8 mouse cellular contexts compared by ENCODE assay signal in genomic region chr7:84749434-84750301, GRCm38 (mm10). TPM values are rescaled to one million over a fixed set of nuclear protein-coding genes. Genes with fewer than 3 reads are reported as not detected.
DNase-seq lines count a peak whose midpoint lies in the region; ATAC-seq and TF ChIP-seq lines count a peak whose summit lies in the region.

No protein-coding gene starts in this region.

- no peak for TF ChIP-seq EP300 in ES-Bruce4 (IDR thresholded peaks at IDR 0.05; ENCODE audit: insufficient read depth, low read depth, low read length)

- peak overlapping the region; percentile 76 for H3K4me3 ChIP-seq in ES-Bruce4 (ENCODE audit: low read depth, low read length)
- peak overlapping the region; percentile 53 for H3K4me3 ChIP-seq in forebrain, embryonic 10.5 days
- peak overlapping the region; percentile 57 for H3K4me3 ChIP-seq in heart, embryonic 15.5 days
- peak overlapping the region; percentile 39 for H3K4me3 ChIP-seq in liver, embryonic 12.5 days
- peak overlapping the region; percentile 26 for H3K4me3 ChIP-seq in neural tube, embryonic 12.5 days

- H3K27ac ChIP-seq in ES-Bruce4 (ENCODE audit: insufficient read depth, low read length) = no peak overlapping the region
- peak overlapping the region; percentile 85 for H3K27ac ChIP-seq in forebrain, embryonic 10.5 days
- H3K27ac ChIP-seq in heart, embryonic 15.5 days = no peak overlapping the region; the same call in 1 of the 2 replicates
- H3K27ac ChIP-seq in liver, embryonic 12.5 days = no peak overlapping the region
- no peak overlapping the region for H3K27ac ChIP-seq in neural tube, embryonic 12.5 days

- no peak; the same call in 1 of the 2 replicates for ATAC-seq in heart, embryonic 15.5 days (replicated peaks; ENCODE audit: insufficient number of reproducible peaks, insufficient read depth, low FRiP score, low read depth)
- ATAC-seq in liver, embryonic 12.5 days = peak; percentile 64
- peak; percentile 81 for ATAC-seq in neural tube, embryonic 12.5 days (ENCODE audit: low FRiP score, low read depth)

- peak; percentile 16 for TF ChIP-seq CTCF in ES-Bruce4 (IDR thresholded peaks at IDR 0.05; ENCODE audit: low read depth, low read length)

- H3K9me3 ChIP-seq in ES-Bruce4 (replicated peaks; ENCODE audit: control insufficient read depth, insufficient read depth, low read length, poor library complexity, severe bottlenecking) = no peaks in the 10 kb centered on the region
- no peaks in the 10 kb centered on the region for H3K9me3 ChIP-seq in forebrain, embryonic 10.5 days
- H3K9me3 ChIP-seq in heart, embryonic 15.5 days (replicated peaks) = no peaks in the 10 kb centered on the region
- H3K9me3 ChIP-seq in liver, embryonic 12.5 days (replicated peaks) = no peaks in the 10 kb centered on the region
- no peaks in the 10 kb centered on the region for H3K9me3 ChIP-seq in neural tube, embryonic 12.5 days

- DNase-seq in c-Kit-positive CD71-positive TER-119-negative erythroid progenitor cells, embryonic 14.5 days (ENCODE audit: low read depth) = peak; percentile 53
- peak; percentile 69 for DNase-seq in forebrain, embryonic 10.5 days (ENCODE audit: extremely low spot score, low spot score)
- DNase-seq in kidney, postnatal 14 days = peak; percentile 78
- DNase-seq in testis, postnatal 14 days (ENCODE audit: low spot score) = peak; percentile 76

- WGBS in forebrain, embryonic 10.5 days = 4% methylated on average over 21 of the region's 21 CpGs
- 3% methylated on average over 21 of the region's 21 CpGs for WGBS in heart, embryonic 15.5 days
- WGBS in liver, embryonic 12.5 days (ENCODE audit: insufficient replicate concordance) = 6% methylated on average over 21 of the region's 21 CpGs
- 7% methylated on average over 21 of the region's 21 CpGs for WGBS in neural tube, embryonic 12.5 days

- H3K9ac ChIP-seq in ES-Bruce4 (ENCODE audit: low read depth, poor library complexity, severe bottlenecking) = peak overlapping the region; percentile 74
- peak overlapping the region; percentile 37; the same call in 1 of the 2 replicates for H3K9ac ChIP-seq in heart, embryonic 15.5 days
- H3K9ac ChIP-seq in liver, embryonic 12.5 days = peak overlapping the region; percentile 49
- H3K9ac ChIP-seq in neural tube, embryonic 12.5 days = 0 out of 2 replicates have a peak overlapping the region, but pooled peaks have one; percentile 26

- TF ChIP-seq POLR2A in ES-Bruce4 (IDR thresholded peaks at IDR 0.05; ENCODE audit: insufficient read depth, low read length) = no peak

- H3K27me3 ChIP-seq in ES-Bruce4 (ENCODE audit: control insufficient read depth, insufficient read depth, low read length, poor library complexity, severe bottlenecking) = no peaks in the 10 kb centered on the region
- peaks cover 6% of the 10 kb centered on the region; the same call in 1 of the 2 replicates for H3K27me3 ChIP-seq in forebrain, embryonic 10.5 days (ENCODE audit: poor library complexity, severe bottlenecking)
- no peaks in the 10 kb centered on the region for H3K27me3 ChIP-seq in heart, embryonic 15.5 days
- H3K27me3 ChIP-seq in liver, embryonic 12.5 days (replicated peaks) = peaks cover 31% of the 10 kb centered on the region
- H3K27me3 ChIP-seq in neural tube, embryonic 12.5 days (replicated peaks) = no peaks in the 10 kb centered on the region

- peak overlapping the region; percentile 80 for H3K4me2 ChIP-seq in heart, embryonic 15.5 days
- peak overlapping the region; percentile 72 for H3K4me2 ChIP-seq in liver, embryonic 12.5 days
- H3K4me2 ChIP-seq in neural tube, embryonic 12.5 days (replicated peaks) = peak overlapping the region; percentile 56

- H3K4me1 ChIP-seq in ES-Bruce4 (ENCODE audit: control insufficient read depth, insufficient read depth, low read length) = no peaks in the 10 kb centered on the region
- peaks cover 8% of the 10 kb centered on the region for H3K4me1 ChIP-seq in forebrain, embryonic 10.5 days
- peaks cover 2% of the 10 kb centered on the region for H3K4me1 ChIP-seq in heart, embryonic 15.5 days (replicated peaks)
- H3K4me1 ChIP-seq in liver, embryonic 12.5 days = peaks cover 18% of the 10 kb centered on the region
- H3K4me1 ChIP-seq in neural tube, embryonic 12.5 days = no peaks in the 10 kb centered on the region

- H3K36me3 ChIP-seq in ES-Bruce4 (ENCODE audit: control insufficient read depth, insufficient read depth, low read length, poor library complexity, severe bottlenecking) = no peaks in the 10 kb centered on the region
- H3K36me3 ChIP-seq in forebrain, embryonic 10.5 days (replicated peaks) = no peaks in the 10 kb centered on the region
- H3K36me3 ChIP-seq in heart, embryonic 15.5 days = no peaks in the 10 kb centered on the region
- no peaks in the 10 kb centered on the region for H3K36me3 ChIP-seq in liver, embryonic 12.5 days
- H3K36me3 ChIP-seq in neural tube, embryonic 12.5 days = no peaks in the 10 kb centered on the region

RNA-seq across cellular contexts. Expression of gene Zfand6, which starts 59.9 kb away (rescaled TPM):
- polyA plus RNA-seq in ES-Bruce4 (2011; ENCODE audit: insufficient read depth, insufficient read length, low read depth, missing spikeins) = 153 and 155 TPM in 2 replicates
- 149 and 156 TPM in 2 replicates for polyA plus RNA-seq in forebrain, embryonic 10.5 days (2016; fragmentation: Nextera tagmentation; extraction: Ambion mirVana)
- 136 and 149 TPM in 2 replicates for polyA plus RNA-seq in heart, embryonic 15.5 days (2015; fragmentation: Nextera tagmentation; extraction: Ambion mirVana)
- polyA plus RNA-seq in liver, embryonic 12.5 days (2016; fragmentation: Nextera tagmentation; extraction: Ambion mirVana) = 125 and 126 TPM in 2 replicates
- polyA plus RNA-seq in neural tube, embryonic 12.5 days (2016; fragmentation: Nextera tagmentation; extraction: Ambion mirVana) = 200 and 224 TPM in 2 replicates

Comparison
In these comparisons a context has a peak if more than half of its experiments do, and no peak if none do; other contexts are left out.
1. H3K4me3 ChIP-seq: peak in every context shown above with its lines; median percentile 76 in ES-Bruce4; 57 in heart, embryonic 15.5 days; 53 in forebrain, embryonic 10.5 days; 39 in liver, embryonic 12.5 days; 26 in neural tube, embryonic 12.5 days.